Mouse (Mus musculus) stomach, embryonic 15.5 days (tissue): ENCODE data around the gene Olfr773. TPM values are rescaled to one million over a fixed set of nuclear protein-coding genes. Genes with fewer than 3 reads are reported as not detected.
"Not testable (repeated sequence)": the region's sequence is repeated elsewhere in the genome, so short reads cannot be mapped to it uniquely, and the experiment has no call there.

Experiments
- ATAC-seq: fragments of 200-750 bp; cut with Nextera tagmentation; 2 replicates; pipeline ENCODE4 v1.8.0; 2017; ENCODE audit warnings: low read depth, moderate number of reproducible peaks, moderate TSS enrichment; ENCODE audit not compliant: insufficient read depth, low FRiP score
- H3K27ac ChIP-seq: fragments of 300-500 bp; sonication (generic); 2 replicates; pipeline ENCODE4 v1.5.1; 2015; ENCODE audit warnings: mild to moderate bottlenecking, inconsistent platforms
- H3K27me3 ChIP-seq: fragments of 300-500 bp; sonication (generic); replicated peaks from 2 replicates; pipeline ENCODE4 v1.6.1; 2015; ENCODE audit warnings: inconsistent platforms
- H3K36me3 ChIP-seq: fragments of 300-500 bp; sonication (generic); 2 replicates; pipeline ENCODE4 v1.6.1; 2015; ENCODE audit warnings: inconsistent platforms
- H3K4me1 ChIP-seq: fragments of 300-500 bp; sonication (generic); 2 replicates; pipeline ENCODE4 v1.6.1; 2015; ENCODE audit warnings: inconsistent platforms
- H3K4me2 ChIP-seq: fragments of 300-500 bp; sonication (generic); 2 replicates; pipeline ENCODE4 v1.6.1; 2015; ENCODE audit warnings: mild to moderate bottlenecking, inconsistent platforms
- H3K4me3 ChIP-seq: fragments of 300-500 bp; sonication (generic); replicated peaks from 2 replicates; pipeline ENCODE4 v1.5.1; 2015; ENCODE audit warnings: inconsistent platforms
- H3K9ac ChIP-seq: fragments of 300-500 bp; sonication (generic); 2 replicates; pipeline ENCODE4 v1.6.1; 2015; ENCODE audit warnings: inconsistent platforms
- H3K9me3 ChIP-seq: fragments of 300-500 bp; sonication (generic); 2 replicates; pipeline ENCODE4 v1.6.1; 2016; ENCODE audit warnings: inconsistent platforms
- WGBS: fragments of 180-500 bp; shearing (Covaris S2); methylation state at CpG from one replicate; pipeline ENCODE4 v1.1.7; 2015; 5-methylcytosine and 5-hydroxymethylcytosine counted together
- polyA plus RNA-seq: library from polyadenylated mRNA; unstranded; fragments of >200 nt; fragmentation: Nextera tagmentation; extraction: Ambion mirVana; gene quantifications from 2 replicates; pipeline ENCODE4 v1.2.1, GENCODE M21; 2015

Gene Olfr773
- polyA plus RNA-seq = not detected in 2 replicates

DNA sequence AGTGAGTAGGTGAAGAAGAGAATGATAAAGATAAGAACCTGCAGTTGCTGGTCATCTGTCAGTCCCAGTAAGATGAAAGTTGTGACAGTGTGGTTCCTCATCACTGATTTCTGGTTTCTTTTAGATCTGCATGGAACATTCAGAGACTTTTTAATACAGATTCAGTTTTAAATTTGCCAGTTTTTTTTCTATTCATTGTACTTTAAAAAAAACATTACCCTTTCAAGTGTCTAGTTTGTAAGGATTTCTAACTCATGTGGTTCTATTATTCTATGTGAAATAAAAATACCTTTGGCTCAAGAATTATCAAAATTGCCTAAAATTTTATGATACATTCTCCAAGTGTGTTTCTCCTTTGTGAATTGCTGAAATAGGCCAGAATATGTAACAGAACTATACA is at the start of gene Olfr773:
Gene Olfr773 (minus strand): TSS at position 101 of the 400 bp plus-strand sequence.
- not testable (repeated sequence) for H3K36me3 ChIP-seq, H3K4me1 ChIP-seq, ATAC-seq, H3K9me3 ChIP-seq, H3K4me3 ChIP-seq, H3K9ac ChIP-seq, H3K27ac ChIP-seq, H3K27me3 ChIP-seq, H3K4me2 ChIP-seq

DNA sequence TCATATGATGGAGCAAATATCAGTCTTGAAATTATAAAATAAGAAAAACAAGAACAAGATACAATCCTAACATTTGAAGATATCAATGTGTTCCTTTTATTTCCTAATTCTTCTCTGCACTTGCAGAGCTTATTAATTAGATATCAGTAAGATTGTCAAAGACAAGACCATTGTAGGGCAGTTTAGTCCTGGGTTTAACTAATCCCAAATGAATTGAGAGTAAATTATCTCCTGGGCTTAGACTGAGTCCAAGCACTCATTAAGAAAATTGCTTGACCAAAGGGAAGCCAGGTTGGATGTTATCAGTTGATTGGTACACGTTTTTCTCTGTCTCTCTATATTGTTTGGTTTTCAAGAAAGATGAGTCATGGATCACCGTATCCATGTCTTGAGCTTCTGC is 48.7 kb upstream of the Olfr773 start, which contains the start of gene Olfr774:
Gene Olfr774 (plus strand): TSS at position 301 of the 400 bp plus-strand sequence.
- 65% methylated on average over 2 of the region's 2 CpGs for WGBS
- ATAC-seq = no peak
- no peaks in the 10 kb centered on the region for H3K4me1 ChIP-seq
- no peaks in the 10 kb centered on the region for H3K36me3 ChIP-seq
- H3K27ac ChIP-seq = no peak within 1 kb of the TSS
- H3K9me3 ChIP-seq = no peaks in the 10 kb centered on the region
- no peak within 1 kb of the TSS for H3K4me2 ChIP-seq
- no peak within 1 kb of the TSS for H3K9ac ChIP-seq
- no peak within 1 kb of the TSS for H3K4me3 ChIP-seq
- H3K27me3 ChIP-seq = no peaks in the 10 kb centered on the region

DNA sequence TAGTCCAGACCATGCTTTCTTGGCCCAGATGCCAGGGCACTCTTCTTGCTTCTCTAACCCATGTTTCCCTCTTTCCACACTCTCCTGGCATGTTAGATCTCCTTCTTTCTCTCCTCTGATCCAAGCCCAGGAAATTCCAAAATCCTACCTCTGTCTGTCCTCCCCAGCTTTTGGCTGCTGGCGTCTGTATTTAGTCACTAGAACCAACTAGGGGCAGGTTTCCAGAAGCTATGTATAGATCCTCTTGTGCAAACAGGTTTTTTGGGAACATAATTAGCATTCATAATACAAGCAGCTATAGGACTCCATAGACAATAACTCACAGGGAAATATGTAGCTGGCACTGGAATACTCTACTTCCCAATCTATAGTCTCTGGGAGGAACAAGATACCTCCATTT is 43.5 kb upstream of the Olfr773 start:
- Histone ChIP-seq H3K4me3 (no peak overlapping the region), H3K4me2 (no peak overlapping the region), H3K4me1 (no peaks in the 10 kb centered on the region), H3K27ac (no peak overlapping the region), H3K9ac (no peak overlapping the region), H3K36me3 (no peaks in the 10 kb centered on the region), H3K27me3 (no peaks in the 10 kb centered on the region), H3K9me3 (no peaks in the 10 kb centered on the region)
- no peak for ATAC-seq
- WGBS = 69% methylated on average over 1 of the region's 1 CpGs

DNA sequence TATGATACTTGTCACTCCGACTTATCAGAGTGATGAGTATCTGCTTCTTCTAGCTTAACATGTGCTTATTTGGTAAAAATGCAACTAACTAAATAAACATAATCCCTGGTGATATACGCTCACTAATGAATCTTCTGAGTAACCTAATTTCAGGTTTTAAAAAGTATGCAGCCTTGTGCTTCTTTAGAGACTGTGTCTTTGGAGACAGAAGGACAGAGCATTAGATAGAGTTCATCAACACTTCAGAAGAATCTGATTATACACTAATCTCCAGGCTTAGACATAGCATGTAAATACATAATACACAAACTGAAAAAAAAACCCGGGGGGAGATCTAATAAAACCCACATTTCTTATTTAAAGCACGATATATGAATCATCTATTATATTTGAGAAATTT is 9.4 kb downstream of the Olfr773 start, which contains the start of gene Olfr772:
Gene Olfr772 (minus strand): TSS at position 101 of the 400 bp plus-strand sequence.
- not testable (repeated sequence) for H3K4me3 ChIP-seq, H3K27ac ChIP-seq, H3K4me1 ChIP-seq, ATAC-seq, H3K9ac ChIP-seq, H3K27me3 ChIP-seq, H3K36me3 ChIP-seq, H3K9me3 ChIP-seq, H3K4me2 ChIP-seq
- 79% methylated on average over 3 of the region's 4 CpGs for WGBS

DNA sequence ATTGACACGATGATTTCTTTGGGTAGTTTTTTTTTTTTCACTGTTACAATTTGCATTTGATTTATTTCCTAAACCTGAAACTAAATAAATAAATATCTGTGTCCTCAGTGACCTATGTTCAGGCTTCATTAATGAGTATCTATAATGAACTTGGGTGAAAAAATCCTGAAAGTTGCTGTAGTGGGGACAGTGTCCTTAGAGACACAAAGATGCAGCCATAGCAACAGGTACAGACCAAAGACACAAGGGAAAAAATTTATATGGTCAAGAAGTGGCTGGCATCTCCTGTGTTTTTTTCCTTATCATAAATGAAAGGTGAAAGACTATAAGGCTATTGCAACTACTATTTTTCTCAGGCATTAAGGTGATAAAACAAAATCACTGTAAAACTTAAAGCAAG is 22.6 kb downstream of the Olfr773 start, which contains the start of gene Olfr771:
Gene Olfr771 (minus strand): TSS at position 101 of the 400 bp plus-strand sequence.
- Histone ChIP-seq H3K27ac (no peak within 1 kb of the TSS), H3K4me1 (no peaks in the 10 kb centered on the region), H3K27me3 (no peaks in the 10 kb centered on the region), H3K9ac (no peak within 1 kb of the TSS), H3K4me3 (no peak within 1 kb of the TSS), H3K36me3 (no peaks in the 10 kb centered on the region), H3K4me2 (no peak within 1 kb of the TSS), H3K9me3 (no peaks in the 10 kb centered on the region)
- ATAC-seq = no peak
- WGBS = 78% methylated on average over 1 of the region's 1 CpGs

DNA sequence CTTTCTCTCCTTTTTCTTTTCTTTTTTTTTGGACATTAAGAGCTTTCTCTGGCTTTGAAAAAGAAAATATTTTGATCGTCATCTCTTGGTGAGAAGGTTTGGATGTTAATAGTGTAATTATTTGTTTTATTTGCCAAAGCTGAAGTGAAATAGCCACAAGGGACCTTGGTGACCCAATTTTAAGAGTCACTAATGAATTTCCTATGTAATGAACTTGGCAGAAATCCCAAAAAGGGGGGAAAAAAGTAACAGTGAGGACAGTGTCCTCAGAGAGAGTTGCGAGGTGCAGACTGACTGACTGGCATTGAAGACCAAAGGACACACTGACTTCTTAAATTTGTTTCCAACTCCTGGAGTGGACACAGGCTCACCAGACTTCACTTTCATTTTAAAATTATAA is 48.3 kb downstream of the Olfr773 start, which contains the start of gene Olfr770:
Gene Olfr770 (minus strand): TSS at position 101 of the 400 bp plus-strand sequence.
- Histone ChIP-seq H3K27ac (no peak within 1 kb of the TSS), H3K36me3 (no peaks in the 10 kb centered on the region), H3K4me1 (no peaks in the 10 kb centered on the region), H3K4me2 (no peak within 1 kb of the TSS), H3K9me3 (no peaks in the 10 kb centered on the region), H3K9ac (no peak within 1 kb of the TSS), H3K27me3 (no peaks in the 10 kb centered on the region), H3K4me3 (no peak within 1 kb of the TSS)
- WGBS = 84% methylated on average over 2 of the region's 2 CpGs
- no peak for ATAC-seq

Other genes with a start within 250 kb of the Olfr773 start
- gene Mettl7b, start 226.4 kb downstream of the Olfr773 start, polyA plus RNA-seq = 2.2 and 2.8 TPM in 2 replicates
- not detected in 2 replicates for gene Olfr9, start 198.0 kb downstream of the Olfr773 start, polyA plus RNA-seq
- not detected in 2 replicates for gene Olfr763, start 176.6 kb downstream of the Olfr773 start, polyA plus RNA-seq
- not detected in 2 replicates for gene Olfr764-ps1, start 147.5 kb downstream of the Olfr773 start, polyA plus RNA-seq
- gene Olfr765, start 137.4 kb downstream of the Olfr773 start, polyA plus RNA-seq = not detected in 2 replicates
- not detected in 2 replicates for gene Olfr766-ps1, start 118.4 kb downstream of the Olfr773 start, polyA plus RNA-seq
- gene Olfr767, start 104.5 kb downstream of the Olfr773 start, polyA plus RNA-seq = not detected in 2 replicates
- gene Olfr768, start 88.0 kb downstream of the Olfr773 start, polyA plus RNA-seq = not detected in 2 replicates
- gene Olfr769, start 69.6 kb downstream of the Olfr773 start, polyA plus RNA-seq = not detected in 2 replicates
- gene Olfr770, start 48.4 kb downstream of the Olfr773 start, polyA plus RNA-seq = not detected in 2 replicates
- gene Olfr771, start 22.7 kb downstream of the Olfr773 start, polyA plus RNA-seq = not detected in 2 replicates
- gene Olfr772, start 9.5 kb downstream of the Olfr773 start, polyA plus RNA-seq = not detected in 2 replicates
- not detected in 2 replicates for gene Olfr774, start 48.8 kb upstream of the Olfr773 start, polyA plus RNA-seq
- not detected in 2 replicates for gene Olfr775, start 61.0 kb upstream of the Olfr773 start, polyA plus RNA-seq
- not detected in 2 replicates for gene Olfr776, start 71.7 kb upstream of the Olfr773 start, polyA plus RNA-seq
- not detected in 2 replicates for gene Olfr777, start 84.1 kb upstream of the Olfr773 start, polyA plus RNA-seq
- gene Olfr780, start 130.7 kb upstream of the Olfr773 start, polyA plus RNA-seq = not detected in 2 replicates
- gene Olfr781, start 141.4 kb upstream of the Olfr773 start, polyA plus RNA-seq = not detected in 2 replicates
- gene Olfr782, start 161.4 kb upstream of the Olfr773 start, polyA plus RNA-seq = not detected in 2 replicates
- 0.09 TPM in 1 of 2 replicates, not detected in the other for gene Olfr784, start 196.7 kb upstream of the Olfr773 start, polyA plus RNA-seq
- gene Olfr785, start 218.0 kb upstream of the Olfr773 start, polyA plus RNA-seq = not detected in 2 replicates
- gene Olfr786, start 239.9 kb upstream of the Olfr773 start, polyA plus RNA-seq = not detected in 2 replicates